Mouse (Mus musculus) NIH3T3 (cell line): ENCODE results near the gene Dock11.
A peak's percentile ranks its signal among the peaks of the same experiment; 100 is the strongest.

Source experiments
- DNase-seq: peaks from one replicate; pipeline ENCODE4 v3.0.0-alpha.2; 2012; ENCODE audit warnings: low read depth

Dock11 gene

GRCm38 (mm10) chrX:36101318-36101717, 212.7 kb downstream of the Dock11 start:
- DNase-seq: no peak

- no peak for DNase-seq
Observed at GRCm38 (mm10) chrX:36108601-36109000, 220.0 kb downstream of the Dock11 start.

- DNase-seq: peak; percentile 63
Observed at GRCm38 (mm10) chrX:36111622-36112421, 223.2 kb downstream of the Dock11 start, which contains the start of gene Il13ra1. Gene Il13ra1 (plus strand): TSS chrX:36112110.

- no peak for DNase-seq
Observed at GRCm38 (mm10) chrX:36112422-36112750, 223.8 kb downstream of the Dock11 start.

GRCm38 (mm10) chrX:36115171-36115570, 226.5 kb downstream of the Dock11 start:
- peak; percentile 61 for DNase-seq
